Mouse (Mus musculus): ENCODE measurements at regions not wholly inside any gene's neighbourhood (a gene's known extent, or its start where the extent isn't known, plus 50 kb on each side); places are given as distances from the start of the nearest gene placed in this dataset.

- DNase-seq, result peak; percentile 45 to 67
- intact Hi-C loops (cut with DNase I), result no loop called here
Observed at GRCm38 (mm10) chr9:16994169-16994568, 493.1 kb upstream of the Fat3 start.

GRCm38 (mm10) chr9:16988114-16988513 lies 487.0 kb upstream of the Fat3 start:
- DNase-seq, result peak in 1 of 2 experiments; percentile 16
- intact Hi-C loops (cut with DNase I), result no loop called here

- DNase-seq, result no peak
- intact Hi-C loops (cut with DNase I), result no loop called here
Observed at GRCm38 (mm10) chr9:16977321-16977720, 476.2 kb upstream of the Fat3 start.

- DNase-seq, result no peak
- intact Hi-C loops (cut with DNase I), result no loop called here
Observed at GRCm38 (mm10) chr9:16970373-16970772, 469.3 kb upstream of the Fat3 start.

GRCm38 (mm10) chr9:16933602-16934001 lies 432.5 kb upstream of the Fat3 start:
- intact Hi-C loops (cut with DNase I), result no loop called here
- DNase-seq, result no peak

GRCm38 (mm10) chr9:16931586-16931985 lies 430.5 kb upstream of the Fat3 start:
- intact Hi-C loops (cut with DNase I), result no loop called here
- no peak for DNase-seq

GRCm38 (mm10) chr9:16926315-16926984 lies 425.4 kb upstream of the Fat3 start:
- intact Hi-C loops (cut with DNase I), result no loop called here
- DNase-seq, result no peak

- intact Hi-C loops (cut with DNase I), result no loop called here
- no peak for DNase-seq
Observed at GRCm38 (mm10) chr9:16925279-16925678, 424.2 kb upstream of the Fat3 start.

DNA sequence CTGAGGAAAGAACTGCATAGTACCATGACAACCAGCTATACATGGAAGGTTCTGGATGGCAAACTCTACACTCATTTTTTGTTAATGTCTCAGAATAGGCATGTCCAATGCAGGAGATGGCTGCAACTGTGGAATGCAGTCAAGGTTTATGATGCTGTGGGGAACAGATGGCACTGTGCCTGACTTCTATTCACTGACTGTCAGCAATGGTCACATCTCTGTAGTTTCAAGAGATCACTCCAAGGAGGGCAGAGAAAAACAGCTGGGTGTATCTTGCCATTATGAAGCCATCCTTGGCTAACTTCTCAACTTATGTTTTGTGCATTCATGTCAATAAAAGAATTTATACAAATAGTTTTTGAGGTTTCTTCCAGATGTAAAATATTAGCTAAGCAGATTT lies 405.1 kb upstream of the Fat3 start:
- no peak for DNase-seq
- intact Hi-C loops (cut with DNase I), result no loop called here

DNA sequence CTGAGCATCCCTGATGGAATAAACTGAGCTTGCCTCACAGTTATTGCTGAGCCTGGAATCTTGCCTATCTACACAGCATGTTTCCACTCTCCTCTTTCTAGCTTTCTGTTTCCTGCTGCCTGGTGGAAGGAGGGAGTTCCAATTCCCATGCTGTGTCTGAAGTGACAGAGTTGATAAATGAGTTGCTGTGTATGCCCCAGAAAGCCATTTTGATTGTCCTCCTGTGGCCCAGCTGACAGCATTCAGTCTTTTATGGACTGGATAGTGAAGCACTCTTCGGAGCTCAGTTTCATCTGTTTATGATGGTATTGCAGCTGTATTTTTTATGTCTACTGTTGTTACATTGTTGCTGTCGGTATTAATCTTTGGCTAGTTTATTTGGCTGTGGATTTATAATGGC lies 398.0 kb upstream of the Fat3 start:
- intact Hi-C loops (cut with DNase I), result no loop called here
- no peak for DNase-seq

DNA sequence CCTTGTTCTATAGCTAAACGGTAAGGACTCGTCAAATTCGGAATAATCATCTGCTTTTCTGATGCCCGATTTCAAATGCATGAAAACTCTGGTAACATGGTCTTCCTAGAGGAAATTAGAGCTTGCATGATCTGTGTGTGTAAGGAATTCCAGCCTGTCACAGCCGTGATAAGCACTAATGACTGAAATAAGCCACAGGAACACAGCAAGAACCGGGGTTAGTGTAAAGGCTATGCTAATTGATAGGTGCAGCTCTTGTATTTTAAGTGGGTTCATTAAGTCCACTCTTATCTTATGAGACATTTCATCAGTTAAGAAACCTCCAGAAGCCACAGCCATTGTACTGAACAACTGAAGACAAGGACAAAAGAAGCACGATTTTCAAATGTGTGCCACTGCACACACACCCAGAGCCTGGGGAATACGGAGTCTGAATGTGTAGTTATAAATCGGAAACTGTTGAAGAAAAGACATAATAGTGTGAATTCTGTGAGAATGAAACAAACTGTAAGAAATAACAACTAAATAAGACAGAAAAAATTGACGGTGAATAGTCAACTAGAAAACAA lies 351.5 kb upstream of the Fat3 start:
- DNase-seq, result no peak
- intact Hi-C loops (cut with DNase I), result no loop called here

DNA sequence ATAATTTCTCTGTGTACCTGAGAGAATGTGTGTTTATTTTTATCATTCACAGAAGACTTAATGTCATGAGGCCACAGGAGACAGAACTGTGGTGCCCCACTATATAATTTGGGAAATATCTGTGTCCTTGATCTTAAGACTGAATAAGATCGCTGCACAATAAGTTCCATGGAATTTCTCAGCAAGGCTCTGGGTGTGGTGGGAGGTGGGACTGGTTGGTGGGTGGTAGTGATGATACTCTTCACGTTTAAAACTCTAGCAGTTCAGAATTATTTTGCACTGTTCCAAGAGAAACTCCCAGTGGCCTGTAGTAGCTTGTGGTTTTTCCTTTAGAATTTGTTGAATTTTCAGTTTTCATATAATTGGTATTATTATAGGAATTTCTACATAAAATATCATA lies 307.4 kb upstream of the Fat3 start:
- DNase-seq, result no peak
- intact Hi-C loops (cut with DNase I), result no loop called here

DNA sequence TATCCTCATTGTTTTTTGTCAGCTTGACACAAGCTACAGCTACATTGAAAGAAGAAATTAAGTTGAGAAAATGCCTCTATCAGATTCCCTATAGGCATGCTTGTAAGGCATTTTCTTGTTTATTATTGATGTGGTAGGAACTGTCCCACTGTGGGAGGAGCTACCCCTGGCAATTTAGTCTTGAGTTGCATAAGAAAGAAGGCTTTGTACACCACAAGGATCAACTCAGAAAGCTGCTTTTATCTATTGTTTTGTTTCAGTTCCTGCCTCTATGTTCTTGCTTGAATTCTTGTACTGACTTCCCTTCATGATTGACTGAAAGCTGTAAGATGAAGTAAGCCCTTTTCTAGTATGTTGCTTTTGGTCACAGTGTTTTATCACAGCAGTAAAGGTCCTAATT lies 271.8 kb upstream of the Fat3 start:
- DNase-seq, result no peak
- intact Hi-C loops (cut with DNase I), result no loop called here

- DNase-seq, result no peak
- intact Hi-C loops (cut with DNase I), result no loop called here
Observed at GRCm38 (mm10) chr9:16727653-16728052, 226.6 kb upstream of the Fat3 start.

DNA sequence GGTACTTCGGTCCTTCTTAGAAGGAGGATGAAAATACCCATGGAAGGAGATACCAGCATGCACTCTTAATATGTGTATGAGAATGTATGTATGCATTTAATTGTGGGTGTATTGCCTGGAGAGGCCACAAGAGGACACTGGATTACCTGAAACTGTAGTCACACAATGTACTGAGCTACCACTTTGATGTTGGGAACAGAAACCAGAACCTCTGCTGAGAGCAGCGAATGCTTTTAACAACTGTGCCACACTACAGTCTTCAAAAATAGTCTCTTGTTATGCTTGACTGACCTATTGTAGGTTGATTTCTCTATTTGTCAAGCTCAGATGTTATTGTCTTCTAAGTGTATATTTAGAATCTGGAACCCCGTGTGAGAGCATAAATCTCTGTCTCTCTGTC lies 201.3 kb upstream of the Fat3 start:
- intact Hi-C loops (cut with DNase I), result no loop called here
- DNase-seq, result no peak

DNA sequence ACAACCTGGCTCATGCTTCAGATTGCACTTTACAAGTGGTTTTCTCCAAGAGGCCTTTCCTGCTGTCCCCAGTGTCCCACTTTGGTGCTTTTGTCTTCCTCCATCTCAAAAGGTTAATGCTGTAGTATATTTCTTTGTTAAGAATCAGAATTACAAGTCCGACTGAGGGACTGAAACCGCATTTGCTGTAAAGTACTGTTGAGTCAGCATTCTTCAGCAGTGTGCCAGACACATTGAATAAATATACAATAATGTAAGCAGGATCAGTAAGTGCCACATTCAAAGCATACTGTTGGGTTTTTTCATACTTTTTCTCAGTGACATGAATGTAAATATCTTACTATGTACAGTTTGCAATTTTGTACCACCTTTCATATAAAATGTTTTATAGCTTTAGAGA lies 160.4 kb upstream of the Fat3 start:
- DNase-seq, result no peak
- intact Hi-C loops (cut with DNase I), result no loop called here

GRCm38 (mm10) chr9:16660940-16661339 lies 159.9 kb upstream of the Fat3 start:
- intact Hi-C loops (cut with DNase I), result no loop called here
- DNase-seq, result no peak
